Mouse (Mus musculus): ENCODE measurements around the gene Mtg2. TPM values are rescaled to one million over a fixed set of nuclear protein-coding genes. Genes with fewer than 3 reads are reported as not detected.

The Mtg2 gene
- total RNA-seq, 2 experiments from 2014 or later: 13.7 to 17.5 TPM

Other genes starting within 250 kb of the Mtg2 start
- 10 to 100 TPM; 20.5 to 21.6 TPM for gene Taf4, start 93.9 kb upstream of the Mtg2 start, total RNA-seq (2021)
- 100 to 1,000 TPM; 104 to 106 TPM for gene Lsm14b, start 45.6 kb upstream of the Mtg2 start, total RNA-seq (2021)
- gene Psma7, start 28.2 kb upstream of the Mtg2 start, total RNA-seq (2021): 100 to 1,000 TPM; 169 to 172 TPM
- gene Ss18l1, start 28.1 kb upstream of the Mtg2 start, total RNA-seq (2021): 10 to 100 TPM; 40.2 to 41.9 TPM
- gene Hrh3, start 33.9 kb downstream of the Mtg2 start, total RNA-seq (2021): 100 to 1,000 TPM in 1 of 2 experiments, 10 to 100 TPM in 1; 87.6 to 114 TPM
- 10 to 100 TPM; 49.1 to 54.1 TPM for gene Osbpl2, start 48.7 kb downstream of the Mtg2 start, total RNA-seq (2021)
- 100 to 1,000 TPM; 106 to 111 TPM for gene Adrm1, start 100.9 kb downstream of the Mtg2 start, total RNA-seq (2021)
- 10 to 100 TPM in 1 of 2 experiments, 1 to 10 TPM in 1; 8.2 to 11.2 TPM for gene Lama5, start 155.3 kb downstream of the Mtg2 start, total RNA-seq (2021)
- 100 to 1,000 TPM; 728 to 804 TPM for gene Rps21, start 186.8 kb downstream of the Mtg2 start, total RNA-seq (2021)
- 10 to 100 TPM; 30.5 to 33.7 TPM for gene Cables2, start 202.9 kb downstream of the Mtg2 start, total RNA-seq (2021)
- not detected for gene Rbbp8nl, start 219.3 kb downstream of the Mtg2 start, total RNA-seq (2021)